Mouse (Mus musculus) limb, embryonic 14.5 days (tissue): ENCODE data around the gene Srsf5. TPM values are rescaled to one million over a fixed set of nuclear protein-coding genes. Genes with fewer than 3 reads are reported as not detected.

Source experiments
- ATAC-seq: fragments of 200-750 bp; cut with Nextera tagmentation; 2 replicates; pipeline ENCODE4 v1.8.0; 2017; ENCODE audit warnings: low read depth, moderate number of reproducible peaks, moderate TSS enrichment; ENCODE audit not compliant: low FRiP score
- DNase-seq: peaks from one replicate; pipeline ENCODE4 v3.0.0-alpha.2; 2015; ENCODE audit warnings: low spot score
- H3K27ac ChIP-seq: fragments of 300-500 bp; sonication (generic); replicated peaks from 2 replicates; pipeline ENCODE4 v1.5.1; 2014; ENCODE audit warnings: low read depth, mild to moderate bottlenecking, low read length, moderate library complexity, mixed read lengths
- H3K27me3 ChIP-seq: fragments of 300-500 bp; sonication (generic); 2 replicates; pipeline ENCODE4 v1.6.1; 2014; ENCODE audit warnings: low read length, mixed read lengths; ENCODE audit not compliant: control insufficient read depth, insufficient read depth
- H3K36me3 ChIP-seq: fragments of 300-500 bp; sonication (generic); 2 replicates; pipeline ENCODE4 v1.6.1; 2014; ENCODE audit warnings: mild to moderate bottlenecking, low read length, moderate library complexity, mixed read lengths; ENCODE audit not compliant: control insufficient read depth, insufficient read depth
- H3K4me1 ChIP-seq: fragments of 300-500 bp; sonication (generic); 2 replicates; pipeline ENCODE4 v1.6.1; 2014; ENCODE audit warnings: antibody characterized with exemption, low read length, mixed read lengths; ENCODE audit not compliant: control insufficient read depth, insufficient read depth
- H3K4me2 ChIP-seq: fragments of 300-500 bp; sonication (generic); replicated peaks from 2 replicates; pipeline ENCODE4 v1.6.1; 2014; ENCODE audit warnings: low read depth, mild to moderate bottlenecking, low read length, moderate library complexity; ENCODE audit not compliant: severe bottlenecking
- H3K4me3 ChIP-seq: fragments of 300-500 bp; sonication (generic); replicated peaks from 2 replicates; pipeline ENCODE4 v1.5.1; 2014; ENCODE audit warnings: low read length
- H3K9ac ChIP-seq: fragments of 300-500 bp; sonication (generic); 2 replicates; pipeline ENCODE4 v1.6.1; 2014; ENCODE audit warnings: mild to moderate bottlenecking, low read depth, low read length, moderate library complexity; ENCODE audit not compliant: severe bottlenecking
- H3K9me3 ChIP-seq: fragments of 300-500 bp; sonication (generic); 2 replicates; pipeline ENCODE4 v1.6.1; 2016; ENCODE audit warnings: low read length; ENCODE audit not compliant: control insufficient read depth
- POLR2A ChIP-seq: fragments of 200-500 bp; IDR thresholded peaks from 2 replicates; pipeline ENCODE4 v1.8.0; 2012; ENCODE audit warnings: inconsistent platforms, mild to moderate bottlenecking, moderate library complexity, borderline replicate concordance; ENCODE audit not compliant: insufficient read depth, insufficient read length; ENCODE audit errors: extremely low read depth
- WGBS: fragments of 180-500 bp; shearing (Covaris S2); extraction: QIAGEN DNeasy Blood & Tissue Kit; methylation state at CpG from one replicate; pipeline ENCODE4 v1.1.7; 2014; 5-methylcytosine and 5-hydroxymethylcytosine counted together
- polyA plus RNA-seq, 2 experiments: library from polyadenylated mRNA; depleted of rRNA in 1 of 2; stranded (reverse) in 1 of 2; unstranded in 1 of 2; fragments of >200 nt; fragmentation: Nextera tagmentation in 1 of 2; extraction: Ambion mirVana in 1 of 2; gene quantifications; 2 replicates each; pipeline versions ENCODE4 v1.2.1 to v1.2.3; 2012 to 2014

Gene Srsf5
- polyA plus RNA-seq, 2 experiments: 392 to 906 TPM

GRCm38 (mm10) chr12:80975939-80976671 lies 30.8 kb downstream of the Srsf5 start:
- DNase-seq (no peak), ATAC-seq (no peak)
- WGBS: 83% methylated on average over 11 of the region's 11 CpGs
- no peaks in the 10 kb centered on the region for H3K9me3 ChIP-seq
- no peaks in the 10 kb centered on the region for H3K27me3 ChIP-seq
- no peak overlapping the region for H3K4me3 ChIP-seq
- H3K9ac ChIP-seq: no peak overlapping the region
- H3K36me3 ChIP-seq: no peaks in the 10 kb centered on the region
- no peak for TF ChIP-seq POLR2A
- no peaks in the 10 kb centered on the region for H3K4me1 ChIP-seq
- no peak overlapping the region for H3K4me2 ChIP-seq
- H3K27ac ChIP-seq: no peak overlapping the region

DNA sequence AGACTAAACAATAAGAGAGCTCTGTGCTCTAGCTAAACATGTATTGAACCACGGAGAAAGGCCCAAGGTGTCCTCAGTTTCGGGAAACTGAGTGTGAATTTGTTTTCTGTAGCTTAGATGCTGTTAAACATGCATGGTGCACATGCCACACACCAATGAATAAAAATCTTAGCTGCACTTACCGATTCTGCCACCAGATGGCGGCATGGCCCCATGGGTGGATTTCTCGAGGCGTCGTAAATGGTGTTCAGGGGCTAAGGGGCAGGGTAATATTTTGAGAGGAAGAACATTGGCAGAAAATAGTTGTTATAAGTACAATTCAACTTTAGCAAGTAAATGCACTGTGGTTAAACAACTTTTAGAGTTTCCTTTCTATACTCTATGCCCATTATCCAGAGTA lies 37.0 kb downstream of the Srsf5 start:
- Histone ChIP-seq H3K4me1 (no peaks in the 10 kb centered on the region), H3K4me3 (no peak overlapping the region), H3K9ac (no peak overlapping the region), H3K27me3 (no peaks in the 10 kb centered on the region), H3K4me2 (no peak overlapping the region), H3K9me3 (no peaks in the 10 kb centered on the region), H3K36me3 (no peaks in the 10 kb centered on the region), H3K27ac (no peak overlapping the region)
- ATAC-seq (no peak), DNase-seq (peak; percentile 71)
- no peak for TF ChIP-seq POLR2A
- 4% methylated on average over 7 of the region's 7 CpGs for WGBS

- Histone ChIP-seq H3K4me1 (no peaks in the 10 kb centered on the region), H3K27me3 (no peaks in the 10 kb centered on the region), H3K9ac (no peak overlapping the region), H3K27ac (no peak overlapping the region), H3K9me3 (no peaks in the 10 kb centered on the region), H3K4me3 (no peak overlapping the region), H3K4me2 (no peak overlapping the region), H3K36me3 (no peaks in the 10 kb centered on the region)
- no peak for DNase-seq
- ATAC-seq: no peak
- TF ChIP-seq POLR2A: no peak
- WGBS: 71% methylated on average over 9 of the region's 9 CpGs
Observed at GRCm38 (mm10) chr12:80983695-80984094, 38.4 kb downstream of the Srsf5 start.

GRCm38 (mm10) chr12:80986628-80987027 lies 41.3 kb downstream of the Srsf5 start:
- no peak for TF ChIP-seq POLR2A
- no peaks in the 10 kb centered on the region for H3K27me3 ChIP-seq
- H3K9me3 ChIP-seq: no peaks in the 10 kb centered on the region
- H3K4me3 ChIP-seq: no peak overlapping the region
- no peaks in the 10 kb centered on the region for H3K36me3 ChIP-seq
- H3K4me2 ChIP-seq: no peak overlapping the region
- no peak overlapping the region for H3K27ac ChIP-seq
- no peak overlapping the region for H3K9ac ChIP-seq
- no peaks in the 10 kb centered on the region for H3K4me1 ChIP-seq
- DNase-seq: no peak
- no peak for ATAC-seq
- 81% methylated on average over 4 of the region's 4 CpGs for WGBS

DNA sequence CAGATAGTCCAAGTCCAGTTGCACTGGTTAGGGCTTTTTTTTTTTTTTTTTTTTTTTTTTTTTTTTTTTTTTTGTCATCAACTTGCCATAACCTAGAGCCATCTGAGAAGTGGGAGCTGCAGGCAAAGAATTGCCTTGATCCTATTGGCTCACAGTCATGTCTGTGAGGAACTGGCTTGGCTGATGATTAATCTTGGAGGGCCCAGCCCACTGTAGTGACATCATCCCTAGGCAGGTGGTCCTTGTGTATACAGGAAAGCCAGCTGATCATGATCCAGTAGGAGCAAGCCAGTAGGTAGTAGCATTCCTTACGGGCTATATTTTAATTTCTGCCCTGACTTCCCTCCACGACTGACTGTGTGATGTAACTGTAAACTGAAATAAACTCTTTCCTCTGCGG lies 43.0 kb downstream of the Srsf5 start:
- TF ChIP-seq POLR2A: no peak

More for the DNA sequence above, 43.0 kb downstream of the Srsf5 start:
- Histone ChIP-seq H3K4me2 (no peak overlapping the region), H3K9ac (no peak overlapping the region), H3K27me3 (no peaks in the 10 kb centered on the region), H3K4me1 (no peaks in the 10 kb centered on the region), H3K9me3 (no peaks in the 10 kb centered on the region), H3K4me3 (no peak overlapping the region), H3K36me3 (no peaks in the 10 kb centered on the region), H3K27ac (no peak overlapping the region)
- ATAC-seq (no peak), DNase-seq (no peak)
- WGBS: 81% methylated on average over 3 of the region's 3 CpGs
